Mouse (Mus musculus) left cerebral cortex, adult 18-20 months (tissue): ENCODE measurements around the gene Ccdc33. TPM values are rescaled to one million over a fixed set of nuclear protein-coding genes. Genes with fewer than 3 reads are reported as not detected.

Experiments used
- DNase-seq, 2 experiments: peaks; one replicate each; pipeline ENCODE4 v3.0.0; 2021 to 2022; ENCODE audit warnings: low spot score in 2 of 2, mixed read lengths in 1 of 2
- total RNA-seq, 2 experiments: library from RNA; stranded (reverse); gene quantifications; 2 replicates each; pipeline ENCODE4 v1.2.3; 2021

Ccdc33 gene
- total RNA-seq, 2 experiments from 2014 or later = 0.67 to 1.2 TPM

GRCm38 (mm10) chr9:57986293-57986692, 132.3 kb downstream of the Ccdc33 start:
- no peak for DNase-seq

GRCm38 (mm10) chr9:57985304-57985703, 133.3 kb downstream of the Ccdc33 start:
- peak; percentile 70 to 79 for DNase-seq

- DNase-seq = no peak
Observed at GRCm38 (mm10) chr9:57980570-57980969, 138.1 kb downstream of the Ccdc33 start.

GRCm38 (mm10) chr9:57978858-57979257, 139.8 kb downstream of the Ccdc33 start:
- no peak for DNase-seq

Other genes starting within 250 kb of the Ccdc33 start
- gene Ubl7, start 207.8 kb downstream of the Ccdc33 start, total RNA-seq = 100 to 1,000 TPM; 107 to 113 TPM
- 100 to 1,000 TPM; 135 to 160 TPM for gene Sema7a, start 178.7 kb downstream of the Ccdc33 start, total RNA-seq
- 1 to 10 TPM; 1.8 to 2.7 TPM for gene Cyp11a1, start 112.4 kb downstream of the Ccdc33 start, total RNA-seq
- gene Stra6, start 55.0 kb downstream of the Ccdc33 start, total RNA-seq = 10 to 100 TPM in 1 of 2 experiments, 1 to 10 TPM in 1; 7.8 to 10.3 TPM
- 10 to 100 TPM; 16.5 to 17.4 TPM for gene Islr, start 85.5 kb upstream of the Ccdc33 start, total RNA-seq
- gene Islr2, start 85.5 kb upstream of the Ccdc33 start, total RNA-seq = 10 to 100 TPM; 71.2 to 72.3 TPM
- gene Pml, start 131.0 kb upstream of the Ccdc33 start, total RNA-seq = 10 to 100 TPM; 17.2 to 17.7 TPM
- gene Stoml1, start 134.3 kb upstream of the Ccdc33 start, total RNA-seq = 10 to 100 TPM; 67.9 to 69.7 TPM
- 1 to 10 TPM; 1.5 to 2.8 TPM for gene Loxl1, start 194.4 kb upstream of the Ccdc33 start, total RNA-seq